Mouse (Mus musculus) midbrain, embryonic 11.5 days (tissue): ENCODE results near the gene Cpt1a. TPM values are rescaled to one million over a fixed set of nuclear protein-coding genes. Genes with fewer than 3 reads are reported as not detected.
A peak's percentile ranks its signal among the peaks of the same experiment; 100 is the strongest.

Source experiments
- ATAC-seq: fragments of 200-750 bp; cut with Nextera tagmentation; 2 replicates; pipeline ENCODE4 v1.8.0; 2017; ENCODE audit warnings: moderate TSS enrichment, moderate library complexity; ENCODE audit not compliant: low FRiP score
- DNase-seq: peaks from one replicate; pipeline ENCODE4 v3.0.0; 2015; ENCODE audit warnings: low spot score; ENCODE audit errors: missing footprints
- H3K27ac ChIP-seq: fragments of 300-500 bp; sonication (generic); 2 replicates; pipeline ENCODE4 v1.5.1; 2014; ENCODE audit warnings: low read depth, low read length
- H3K27me3 ChIP-seq: fragments of 300-500 bp; sonication (generic); 2 replicates; pipeline ENCODE4 v1.6.1; 2014; ENCODE audit warnings: mild to moderate bottlenecking, low read length, moderate library complexity, mixed read lengths; ENCODE audit not compliant: control insufficient read depth, insufficient read depth
- H3K36me3 ChIP-seq: fragments of 300-500 bp; sonication (generic); 2 replicates; pipeline ENCODE4 v1.6.1; 2014; ENCODE audit warnings: mild to moderate bottlenecking, low read length, moderate library complexity, mixed read lengths; ENCODE audit not compliant: control insufficient read depth, insufficient read depth
- H3K4me1 ChIP-seq: fragments of 300-500 bp; sonication (generic); 2 replicates; pipeline ENCODE4 v1.6.1; 2014; ENCODE audit warnings: low read length; ENCODE audit not compliant: control insufficient read depth, insufficient read depth
- H3K4me2 ChIP-seq: fragments of 300-500 bp; sonication (generic); 2 replicates; pipeline ENCODE4 v1.6.1; 2014; ENCODE audit warnings: mild to moderate bottlenecking, moderate library complexity
- H3K4me3 ChIP-seq: fragments of 300-500 bp; sonication (generic); 2 replicates; pipeline ENCODE4 v1.5.1; 2014; ENCODE audit warnings: low read depth, low read length
- H3K9ac ChIP-seq: fragments of 300-500 bp; sonication (generic); 2 replicates; pipeline ENCODE4 v1.6.1; 2014; ENCODE audit warnings: low read length
- H3K9me3 ChIP-seq: fragments of 300-500 bp; sonication (generic); 2 replicates; pipeline ENCODE4 v1.6.1; 2016; ENCODE audit warnings: low read length; ENCODE audit not compliant: control insufficient read depth
- WGBS: fragments of 180-500 bp; shearing (Covaris S2); extraction: QIAGEN DNeasy Blood & Tissue Kit; methylation state at CpG from one replicate; pipeline ENCODE4 v1.1.7; 2014; 5-methylcytosine and 5-hydroxymethylcytosine counted together
- polyA plus RNA-seq: library from polyadenylated mRNA; unstranded; fragments of >200 nt; fragmentation: Nextera tagmentation; extraction: Ambion mirVana; gene quantifications from 2 replicates; pipeline ENCODE4 v1.2.1, GENCODE M21; 2014

Cpt1a gene
- polyA plus RNA-seq, 1 experiment from 2014 or later = 8.7 TPM

DNA sequence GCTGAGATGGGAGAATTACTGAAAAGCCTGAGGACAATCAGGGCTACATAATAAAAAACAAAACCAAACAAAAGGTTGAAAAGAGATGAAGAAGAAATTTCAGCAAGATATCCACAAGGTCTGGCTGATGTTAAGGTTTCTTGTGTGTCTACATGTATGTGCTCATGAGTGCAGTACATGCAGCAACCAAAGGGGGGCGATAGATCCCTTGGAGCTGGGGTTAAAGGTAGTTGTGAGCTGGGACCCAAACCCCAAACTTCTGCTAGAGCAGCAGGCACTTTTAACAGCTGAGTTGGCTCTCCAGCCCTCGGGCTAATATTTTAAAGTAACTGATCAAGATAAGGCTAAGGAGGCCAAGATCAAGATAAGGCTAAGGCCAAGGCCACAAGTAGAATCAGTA, 51.9 kb downstream of the Cpt1a start:
- no peak overlapping the region for H3K9ac ChIP-seq

DNA sequence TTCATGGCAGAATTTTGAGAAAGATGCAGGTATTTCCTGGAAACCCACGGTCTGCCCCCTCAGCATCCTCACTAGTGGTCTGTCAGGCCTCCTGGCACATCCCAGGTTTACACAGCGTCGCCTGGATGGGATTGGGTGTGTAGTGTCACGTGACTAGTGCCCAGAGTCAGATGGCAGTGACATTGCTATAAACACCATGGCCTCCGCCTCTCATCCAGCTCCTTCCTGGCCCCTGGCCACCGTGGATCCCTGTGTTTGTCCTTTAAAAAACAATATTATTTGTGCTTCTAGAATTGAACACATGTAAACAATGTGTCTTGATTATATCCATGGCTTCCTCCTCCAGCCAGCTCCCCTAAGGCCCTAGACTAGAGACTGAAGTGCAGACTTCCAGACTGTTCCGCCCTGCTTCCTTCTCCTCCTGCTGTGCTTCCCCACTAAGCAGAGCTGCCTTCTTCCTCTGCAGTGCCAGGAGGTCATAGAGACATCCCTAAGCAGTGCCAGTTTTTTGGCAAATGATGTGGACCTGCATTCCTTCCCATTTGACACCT, 53.9 kb downstream of the Cpt1a start:
- no peak for DNase-seq
- no peaks in the 10 kb centered on the region for H3K36me3 ChIP-seq
- no peak overlapping the region for H3K4me2 ChIP-seq
- ATAC-seq = no peak
- no peaks in the 10 kb centered on the region for H3K9me3 ChIP-seq
- no peaks in the 10 kb centered on the region for H3K27me3 ChIP-seq
- no peaks in the 10 kb centered on the region for H3K4me1 ChIP-seq
- H3K4me3 ChIP-seq = no peak overlapping the region
- H3K9ac ChIP-seq = no peak overlapping the region
- 72% methylated on average over 7 of the region's 7 CpGs for WGBS
- H3K27ac ChIP-seq = no peak overlapping the region

More for the DNA sequence above, 51.9 kb downstream of the Cpt1a start:
- H3K4me2 ChIP-seq = no peak overlapping the region
- no peak overlapping the region for H3K27ac ChIP-seq
- H3K27me3 ChIP-seq = no peaks in the 10 kb centered on the region
- no peak overlapping the region for H3K4me3 ChIP-seq
- H3K4me1 ChIP-seq = no peaks in the 10 kb centered on the region
- ATAC-seq (no peak), DNase-seq (no peak)
- 61% methylated on average over 2 of the region's 2 CpGs for WGBS
- H3K9me3 ChIP-seq = no peaks in the 10 kb centered on the region
- no peaks in the 10 kb centered on the region for H3K36me3 ChIP-seq

DNA sequence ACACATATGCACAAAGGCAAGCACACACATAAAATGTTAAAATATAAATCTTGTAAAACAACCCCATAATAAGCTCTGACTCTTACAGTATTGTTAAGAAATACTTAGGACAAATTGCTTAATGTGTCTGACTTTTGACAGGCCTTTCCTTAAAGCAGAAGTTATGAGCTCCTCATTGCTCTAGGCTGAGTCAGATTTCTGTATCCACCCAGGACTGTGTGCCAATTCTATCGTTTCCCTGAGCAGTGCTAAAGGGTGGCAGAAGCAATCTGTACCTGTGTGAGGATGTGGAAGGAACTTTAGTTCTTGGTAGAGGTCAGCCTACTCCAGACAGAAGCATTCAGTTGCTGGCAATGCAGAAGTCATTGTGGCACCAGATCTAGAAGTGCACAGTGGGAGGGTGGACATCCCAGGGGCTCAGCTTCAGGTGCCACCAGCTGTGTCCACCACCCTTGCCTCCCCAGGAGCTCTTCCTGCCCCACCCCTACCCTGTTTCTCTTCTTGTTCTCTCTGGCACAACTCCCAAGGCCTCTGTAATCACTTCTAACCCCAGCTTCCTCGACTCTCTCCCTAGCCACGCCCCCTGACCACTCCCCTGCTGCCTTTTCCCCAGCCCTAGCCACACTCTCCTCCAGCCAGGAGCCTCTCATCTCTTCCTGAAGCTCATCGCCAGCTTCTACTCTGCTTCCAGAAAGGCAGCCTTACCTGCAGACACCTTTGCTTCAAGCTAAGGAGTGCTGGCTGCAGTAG, 55.0 kb downstream of the Cpt1a start:
- Histone ChIP-seq H3K9ac (no peak overlapping the region), H3K9me3 (no peaks in the 10 kb centered on the region), H3K4me2 (no peak overlapping the region), H3K4me1 (no peaks in the 10 kb centered on the region), H3K27me3 (no peaks in the 10 kb centered on the region), H3K27ac (no peak overlapping the region), H3K4me3 (no peak overlapping the region), H3K36me3 (no peaks in the 10 kb centered on the region)
- WGBS = 35% methylated on average over 4 of the region's 4 CpGs
- ATAC-seq (no peak), DNase-seq (no peak)

DNA sequence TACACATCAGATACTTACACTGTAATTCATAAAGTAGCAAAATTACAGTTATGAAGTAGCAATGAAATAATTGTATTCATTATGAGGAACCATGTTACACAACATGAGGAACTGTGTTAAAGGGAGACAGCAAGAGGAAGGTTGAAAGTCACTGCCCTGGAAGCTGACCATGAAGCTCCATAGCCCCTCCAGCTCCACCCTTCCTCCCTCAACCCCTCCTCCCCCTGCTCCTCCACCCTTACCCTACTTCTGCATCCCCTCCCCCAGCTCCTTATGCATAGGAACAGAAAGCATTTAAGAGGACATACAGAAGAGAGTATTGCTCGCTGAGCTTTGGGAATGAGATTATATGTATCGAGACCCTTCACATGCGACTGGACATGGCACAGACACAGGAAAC, 56.5 kb downstream of the Cpt1a start:
- no peak overlapping the region for H3K27ac ChIP-seq
- ATAC-seq (no peak), DNase-seq (no peak)
- H3K9me3 ChIP-seq = no peaks in the 10 kb centered on the region
- no peaks in the 10 kb centered on the region for H3K36me3 ChIP-seq
- 89% methylated on average over 3 of the region's 3 CpGs for WGBS
- no peak overlapping the region for H3K9ac ChIP-seq
- no peak overlapping the region for H3K4me3 ChIP-seq
- no peaks in the 10 kb centered on the region for H3K27me3 ChIP-seq
- no peak overlapping the region for H3K4me2 ChIP-seq
- no peaks in the 10 kb centered on the region for H3K4me1 ChIP-seq

DNA sequence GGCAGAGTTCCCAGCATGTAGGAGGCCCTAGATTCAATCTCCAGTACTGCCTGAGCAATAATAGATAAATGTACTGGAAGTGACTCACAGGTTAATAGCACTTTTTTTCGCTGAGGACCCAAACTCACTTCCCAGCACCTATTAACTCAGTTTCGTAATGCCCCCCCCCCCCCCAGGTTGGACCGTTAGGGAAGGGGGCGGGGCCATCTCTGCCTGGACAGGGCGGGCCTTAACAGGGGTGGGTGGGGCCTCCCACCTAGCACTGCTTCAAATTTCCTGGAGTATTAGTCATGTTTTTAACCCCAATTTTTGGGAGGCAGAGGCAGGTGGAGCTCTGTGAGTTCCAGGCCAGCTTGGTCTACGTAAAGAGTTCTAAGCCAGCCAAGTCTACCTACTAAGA, 65.9 kb downstream of the Cpt1a start:
- Histone ChIP-seq H3K27ac (no peak overlapping the region), H3K27me3 (0 out of 2 replicates have a peak, but pooled peaks cover 2% of the 10 kb centered on the region), H3K4me1 (0 out of 2 replicates have a peak, but pooled peaks cover 3% of the 10 kb centered on the region), H3K4me3 (no peak overlapping the region), H3K4me2 (no peak overlapping the region), H3K9ac (no peak overlapping the region), H3K36me3 (no peaks in the 10 kb centered on the region), H3K9me3 (no peaks in the 10 kb centered on the region)
- WGBS = 65% methylated on average over 6 of the region's 6 CpGs
- ATAC-seq (no peak), DNase-seq (no peak)

DNA sequence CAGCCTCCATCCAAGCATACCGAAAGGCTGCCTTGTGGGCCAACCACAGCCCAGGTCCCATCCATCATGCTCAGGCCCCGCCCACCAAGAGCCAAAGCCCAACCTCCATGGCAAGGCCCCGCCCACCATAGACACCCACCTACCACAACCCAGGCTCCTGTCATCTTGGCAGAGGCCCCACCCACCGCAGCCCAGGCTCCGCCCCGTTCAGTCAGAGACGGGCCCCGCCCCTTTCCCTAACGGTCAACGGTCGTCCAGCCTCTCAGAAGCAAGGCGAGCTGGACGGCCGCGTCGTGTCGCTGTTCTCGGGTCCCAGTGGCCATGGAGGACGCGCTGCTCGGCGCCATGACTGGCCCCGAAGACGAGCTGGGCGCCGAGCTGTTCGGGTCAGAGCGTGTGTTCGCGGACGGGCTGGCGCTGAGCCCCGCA, 66.5 kb downstream of the Cpt1a start, which contains the start of gene Tesmin:
TSS of gene Tesmin (plus strand) at position 229 of the 429 bp plus-strand sequence.
- Histone ChIP-seq H3K27me3 (0 out of 2 replicates have a peak, but pooled peaks cover 2% of the 10 kb centered on the region), H3K4me2 (peak within 1 kb of the TSS; percentile 71), H3K4me3 (peak within 1 kb of the TSS; percentile 36), H3K9ac (peak within 1 kb of the TSS; percentile 53), H3K27ac (no peak within 1 kb of the TSS), H3K9me3 (no peaks in the 10 kb centered on the region), H3K4me1 (0 out of 2 replicates have a peak, but pooled peaks cover 3% of the 10 kb centered on the region), H3K36me3 (no peaks in the 10 kb centered on the region)
- DNase-seq = peak; percentile 98
- ATAC-seq = peak; percentile 92
- WGBS = 2% methylated on average over 33 of the region's 33 CpGs

DNA sequence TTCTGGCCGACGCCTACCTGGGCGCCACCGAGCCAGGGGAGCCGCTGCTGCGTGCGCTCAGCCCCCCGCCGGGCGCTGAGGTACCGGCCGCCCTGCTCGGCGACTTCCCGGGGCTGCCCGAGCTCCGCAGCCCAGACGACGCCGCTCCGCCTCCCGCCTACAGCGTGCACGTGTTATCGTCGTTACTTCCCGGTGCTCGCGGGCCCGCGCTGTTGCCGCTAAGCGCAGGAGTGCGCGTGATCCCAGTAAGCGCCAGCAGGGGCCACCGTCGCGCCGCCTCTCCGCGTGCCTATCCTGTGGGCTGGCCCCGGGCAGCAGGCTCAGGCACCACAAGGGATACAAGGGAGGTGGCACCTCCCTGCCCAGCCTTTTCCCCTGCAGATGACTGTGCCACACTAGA, 67.0 kb downstream of the Cpt1a start:
- H3K27me3 ChIP-seq = 0 out of 2 replicates have a peak, but pooled peaks cover 2% of the 10 kb centered on the region
- H3K9ac ChIP-seq = peak overlapping the region; percentile 53
- peak overlapping the region; percentile 36 for H3K4me3 ChIP-seq
- 0 out of 2 replicates have a peak, but pooled peaks cover 3% of the 10 kb centered on the region for H3K4me1 ChIP-seq
- under 1% methylated on average over 29 of the region's 43 CpGs for WGBS
- peak; percentile 93 for ATAC-seq
- H3K36me3 ChIP-seq = no peaks in the 10 kb centered on the region
- peak overlapping the region; percentile 71 for H3K4me2 ChIP-seq
- H3K27ac ChIP-seq = no peak overlapping the region
- peak; percentile 96 for DNase-seq
- no peaks in the 10 kb centered on the region for H3K9me3 ChIP-seq

DNA sequence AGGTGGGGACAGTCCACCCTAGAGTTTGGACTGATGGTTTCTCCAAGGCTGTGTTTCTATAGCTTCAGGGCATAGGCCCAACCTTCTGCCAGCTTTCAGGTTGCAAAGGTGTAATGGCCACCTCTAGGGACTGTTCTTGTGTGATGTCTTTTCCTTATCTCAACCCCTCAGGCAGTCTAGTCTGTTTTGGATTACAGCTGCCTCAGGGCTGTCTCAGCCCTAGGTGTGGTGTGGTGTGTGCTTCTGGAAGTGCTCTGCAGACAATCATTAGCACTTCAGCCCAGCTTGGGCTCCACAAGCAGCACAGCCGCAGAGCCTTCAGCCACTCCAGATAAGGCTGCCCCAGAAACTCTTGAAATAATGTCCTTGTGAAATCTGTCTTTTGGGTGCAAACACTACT, 70.2 kb downstream of the Cpt1a start:
- DNase-seq (no peak), ATAC-seq (no peak)
- H3K9ac ChIP-seq = no peak overlapping the region
- H3K9me3 ChIP-seq = no peaks in the 10 kb centered on the region
- WGBS = 95% methylated on average over 1 of the region's 1 CpGs
- H3K4me3 ChIP-seq = no peak overlapping the region
- H3K27ac ChIP-seq = no peak overlapping the region
- no peak overlapping the region for H3K4me2 ChIP-seq
- no peaks in the 10 kb centered on the region for H3K36me3 ChIP-seq
- H3K4me1 ChIP-seq = 0 out of 2 replicates have a peak, but pooled peaks cover 3% of the 10 kb centered on the region
- 0 out of 2 replicates have a peak, but pooled peaks cover 2% of the 10 kb centered on the region for H3K27me3 ChIP-seq

DNA sequence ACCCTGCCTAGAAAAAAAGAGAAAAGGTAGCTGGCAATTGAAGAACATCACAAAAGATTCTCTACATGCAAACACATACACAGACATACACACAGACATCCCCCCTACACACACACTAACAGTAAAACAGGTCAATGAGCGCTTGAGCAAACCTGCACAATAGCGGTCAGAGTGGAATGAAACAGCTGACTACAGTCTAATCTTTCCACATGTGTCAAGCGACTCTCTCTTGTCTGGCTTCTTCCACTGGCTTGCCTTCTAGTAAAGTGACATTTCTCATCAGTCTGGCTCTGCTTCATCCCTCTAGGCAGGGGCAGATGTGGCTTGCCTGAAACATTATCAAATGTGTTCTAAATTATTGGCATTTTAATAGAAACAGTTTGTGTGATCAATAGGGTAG, 72.1 kb downstream of the Cpt1a start:
- 82% methylated on average over 3 of the region's 3 CpGs for WGBS
- Histone ChIP-seq H3K9me3 (no peaks in the 10 kb centered on the region), H3K9ac (no peak overlapping the region), H3K4me3 (no peak overlapping the region), H3K4me2 (no peak overlapping the region), H3K4me1 (no peaks in the 10 kb centered on the region), H3K27me3 (no peaks in the 10 kb centered on the region), H3K36me3 (no peaks in the 10 kb centered on the region), H3K27ac (no peak overlapping the region)
- ATAC-seq (no peak), DNase-seq (no peak)
